Mouse (Mus musculus): ENCODE measurements at regions not wholly inside any gene's neighbourhood (a gene's known extent, or its start where the extent isn't known, plus 50 kb on each side); places are given as distances from the start of the nearest gene placed in this dataset.

- Histone ChIP-seq H3K4me3 (no peak overlapping the region), H3K9me3 (no peaks in the 10 kb centered on the region), H3K36me3 (no peaks in the 10 kb centered on the region), H3K4me1 (no peaks in the 10 kb centered on the region), H3K27me3 (replicated peaks) (no peaks in the 10 kb centered on the region), H3K4me2 (replicated peaks) (no peak overlapping the region), H3K9ac (no peak overlapping the region), H3K27ac (no peak overlapping the region)
- WGBS = 69% methylated on average over 7 of the region's 7 CpGs
- ATAC-seq (ENCODE audit: low FRiP score, low read depth) = no peak
These were observed 224.3 kb upstream of the Nrsn1 start for GRCm38 (mm10) chr13:25494492-25495034.

- no peaks in the 10 kb centered on the region for H3K9me3 ChIP-seq
- 52% methylated on average over 4 of the region's 4 CpGs for WGBS
- H3K36me3 ChIP-seq = no peaks in the 10 kb centered on the region
- no peak for ATAC-seq (ENCODE audit: low FRiP score, low read depth)
- no peaks in the 10 kb centered on the region for H3K4me1 ChIP-seq
- H3K27ac ChIP-seq = no peak overlapping the region
- no peaks in the 10 kb centered on the region for H3K27me3 ChIP-seq (replicated peaks)
- H3K9ac ChIP-seq = no peak overlapping the region
- H3K4me2 ChIP-seq (replicated peaks) = no peak overlapping the region
- no peak overlapping the region for H3K4me3 ChIP-seq
These were observed 219.7 kb upstream of the Nrsn1 start for GRCm38 (mm10) chr13:25490036-25490435.

GRCm38 (mm10) chr13:25483309-25483708 is 213.0 kb upstream of the Nrsn1 start:
- Histone ChIP-seq H3K4me2 (replicated peaks) (no peak overlapping the region), H3K27me3 (replicated peaks) (no peaks in the 10 kb centered on the region), H3K27ac (no peak overlapping the region), H3K36me3 (no peaks in the 10 kb centered on the region), H3K4me3 (no peak overlapping the region), H3K9me3 (no peaks in the 10 kb centered on the region), H3K4me1 (no peaks in the 10 kb centered on the region), H3K9ac (no peak overlapping the region)
- ATAC-seq (ENCODE audit: low FRiP score, low read depth) = no peak
- 89% methylated on average over 1 of the region's 1 CpGs for WGBS

GRCm38 (mm10) chr13:25451917-25452316 is 181.6 kb upstream of the Nrsn1 start:
- H3K4me2 ChIP-seq (replicated peaks) = peak overlapping the region; percentile 25

GRCm38 (mm10) chr13:25451357-25451861 is 181.1 kb upstream of the Nrsn1 start:
- no peak overlapping the region for H3K27ac ChIP-seq

More at GRCm38 (mm10) chr13:25451917-25452316, 181.6 kb upstream of the Nrsn1 start:
- H3K27ac ChIP-seq = no peak overlapping the region
- H3K4me3 ChIP-seq = no peak overlapping the region
- ATAC-seq (ENCODE audit: low FRiP score, low read depth) = no peak
- peaks cover 9% of the 10 kb centered on the region; the same call in 1 of the 2 replicates for H3K4me1 ChIP-seq
- no peaks in the 10 kb centered on the region for H3K9me3 ChIP-seq
- 64% methylated on average over 9 of the region's 9 CpGs for WGBS
- H3K36me3 ChIP-seq = no peaks in the 10 kb centered on the region
- H3K27me3 ChIP-seq (replicated peaks) = no peaks in the 10 kb centered on the region
- no peak overlapping the region for H3K9ac ChIP-seq

GRCm38 (mm10) chr13:25429701-25430418 is 159.6 kb upstream of the Nrsn1 start:
- WGBS = 82% methylated on average over 6 of the region's 6 CpGs
- no peak for ATAC-seq (ENCODE audit: low FRiP score, low read depth)
- H3K4me3 ChIP-seq = no peak overlapping the region
- H3K27ac ChIP-seq = no peak overlapping the region
- H3K9me3 ChIP-seq = no peaks in the 10 kb centered on the region
- no peaks in the 10 kb centered on the region for H3K36me3 ChIP-seq
- no peaks in the 10 kb centered on the region for H3K27me3 ChIP-seq (replicated peaks)
- H3K4me2 ChIP-seq (replicated peaks) = no peak overlapping the region
- H3K9ac ChIP-seq = no peak overlapping the region
- no peaks in the 10 kb centered on the region for H3K4me1 ChIP-seq

More at GRCm38 (mm10) chr13:25451357-25451861, 181.1 kb upstream of the Nrsn1 start:
- peak; percentile 54; the same call in 1 of the 2 replicates for ATAC-seq (ENCODE audit: low FRiP score, low read depth)
- Histone ChIP-seq H3K4me2 (replicated peaks) (peak overlapping the region; percentile 25), H3K4me1 (peaks cover 9% of the 10 kb centered on the region; the same call in 1 of the 2 replicates), H3K27me3 (replicated peaks) (no peaks in the 10 kb centered on the region), H3K36me3 (no peaks in the 10 kb centered on the region), H3K4me3 (no peak overlapping the region), H3K9me3 (no peaks in the 10 kb centered on the region), H3K9ac (peak overlapping the region; percentile 10; the same call in 1 of the 2 replicates)
- 15% methylated on average over 13 of the region's 13 CpGs for WGBS

- Histone ChIP-seq H3K27ac (no peak overlapping the region), H3K36me3 (no peaks in the 10 kb centered on the region), H3K4me3 (no peak overlapping the region), H3K4me1 (0 out of 2 replicates have a peak, but pooled peaks cover 16% of the 10 kb centered on the region), H3K4me2 (replicated peaks) (no peak overlapping the region), H3K9me3 (no peaks in the 10 kb centered on the region), H3K9ac (no peak overlapping the region), H3K27me3 (replicated peaks) (no peaks in the 10 kb centered on the region)
- 21% methylated on average over 3 of the region's 3 CpGs for WGBS
- ATAC-seq (ENCODE audit: low FRiP score, low read depth) = peak; percentile 75; the same call in 1 of the 2 replicates
These were observed 133.0 kb upstream of the Nrsn1 start for GRCm38 (mm10) chr13:25403182-25403795.

- ATAC-seq (ENCODE audit: low FRiP score, low read depth) = no peak
- WGBS = 5% methylated on average over 2 of the region's 2 CpGs
- H3K4me2 ChIP-seq (replicated peaks) = no peak overlapping the region
These were observed 132.4 kb upstream of the Nrsn1 start for GRCm38 (mm10) chr13:25402691-25403090.

GRCm38 (mm10) chr13:25401936-25402504 is 131.7 kb upstream of the Nrsn1 start:
- Histone ChIP-seq H3K9ac (no peak overlapping the region), H3K4me3 (no peak overlapping the region), H3K4me1 (0 out of 2 replicates have a peak, but pooled peaks cover 16% of the 10 kb centered on the region), H3K27ac (no peak overlapping the region), H3K4me2 (replicated peaks) (no peak overlapping the region), H3K36me3 (no peaks in the 10 kb centered on the region), H3K27me3 (replicated peaks) (no peaks in the 10 kb centered on the region), H3K9me3 (no peaks in the 10 kb centered on the region)
- ATAC-seq (ENCODE audit: low FRiP score, low read depth) = peak; percentile 52; the same call in 1 of the 2 replicates
- 41% methylated on average over 9 of the region's 9 CpGs for WGBS

More at GRCm38 (mm10) chr13:25402691-25403090, 132.4 kb upstream of the Nrsn1 start:
- Histone ChIP-seq H3K4me3 (no peak overlapping the region), H3K9me3 (no peaks in the 10 kb centered on the region), H3K27ac (no peak overlapping the region), H3K36me3 (no peaks in the 10 kb centered on the region), H3K4me1 (0 out of 2 replicates have a peak, but pooled peaks cover 16% of the 10 kb centered on the region), H3K27me3 (replicated peaks) (no peaks in the 10 kb centered on the region), H3K9ac (no peak overlapping the region)

GRCm38 (mm10) chr13:25392770-25393290 is 122.5 kb upstream of the Nrsn1 start:
- WGBS = 24% methylated on average over 5 of the region's 5 CpGs
- Histone ChIP-seq H3K4me2 (replicated peaks) (no peak overlapping the region), H3K4me1 (no peaks in the 10 kb centered on the region), H3K9ac (no peak overlapping the region), H3K27me3 (replicated peaks) (no peaks in the 10 kb centered on the region), H3K27ac (no peak overlapping the region), H3K4me3 (no peak overlapping the region), H3K9me3 (no peaks in the 10 kb centered on the region), H3K36me3 (no peaks in the 10 kb centered on the region)
- no peak for ATAC-seq (ENCODE audit: low FRiP score, low read depth)

- Histone ChIP-seq H3K27ac (no peak overlapping the region), H3K27me3 (replicated peaks) (no peaks in the 10 kb centered on the region), H3K36me3 (no peaks in the 10 kb centered on the region), H3K4me1 (no peaks in the 10 kb centered on the region), H3K9me3 (no peaks in the 10 kb centered on the region), H3K4me3 (no peak overlapping the region), H3K4me2 (replicated peaks) (no peak overlapping the region), H3K9ac (no peak overlapping the region)
- no peak for ATAC-seq (ENCODE audit: low FRiP score, low read depth)
- WGBS = 65% methylated on average over 4 of the region's 4 CpGs
These were observed 92.3 kb upstream of the Nrsn1 start for GRCm38 (mm10) chr13:25362627-25362967.
